Mouse (Mus musculus): ENCODE measurements around the gene Trim10.

Gene Trim10

GRCm38 (mm10) chr17:36869284-36869954, at the start of gene Trim10:
Gene Trim10, plus strand, starts transcription at chr17:36869574.
- no peak for DNase-seq

- DNase-seq: peak; percentile 60
Measured at GRCm38 (mm10) chr17:36824005-36824404, 45.4 kb upstream of the Trim10 start.

- DNase-seq: no peak
Measured at GRCm38 (mm10) chr17:36825525-36825924, 43.8 kb upstream of the Trim10 start.

GRCm38 (mm10) chr17:36826002-36826401, 43.4 kb upstream of the Trim10 start:
- DNase-seq: peak; percentile 82

- DNase-seq: no peak
Measured at GRCm38 (mm10) chr17:36828488-36828887, 40.9 kb upstream of the Trim10 start.

GRCm38 (mm10) chr17:36830470-36830869, 38.9 kb upstream of the Trim10 start:
- DNase-seq: no peak

GRCm38 (mm10) chr17:36832694-36833093, 36.7 kb upstream of the Trim10 start:
- no peak for DNase-seq

- DNase-seq: peak; percentile 37
Measured at GRCm38 (mm10) chr17:36835591-36836426, 33.6 kb upstream of the Trim10 start.

GRCm38 (mm10) chr17:36836427-36836812, 33.0 kb upstream of the Trim10 start:
- no peak for DNase-seq

GRCm38 (mm10) chr17:36836874-36837647, 32.3 kb upstream of the Trim10 start, which contains the start of gene Trim26:
Gene Trim26, plus strand, starts transcription at chr17:36837134.
- DNase-seq: peak; percentile 91

- DNase-seq: no peak
Measured at GRCm38 (mm10) chr17:36839001-36839400, 30.4 kb upstream of the Trim10 start.

- no peak for DNase-seq
Measured at GRCm38 (mm10) chr17:36839931-36840330, 29.4 kb upstream of the Trim10 start.

GRCm38 (mm10) chr17:36840961-36841445, 28.4 kb upstream of the Trim10 start:
- no peak for DNase-seq

- DNase-seq: no peak
Measured at GRCm38 (mm10) chr17:36843696-36844095, 25.7 kb upstream of the Trim10 start.

- no peak for DNase-seq
Measured at GRCm38 (mm10) chr17:36844286-36844719, 25.1 kb upstream of the Trim10 start.

- no peak for DNase-seq
Measured at GRCm38 (mm10) chr17:36844725-36845124, 24.6 kb upstream of the Trim10 start.

- DNase-seq: no peak
Measured at GRCm38 (mm10) chr17:36848911-36849310, 20.5 kb upstream of the Trim10 start.

GRCm38 (mm10) chr17:36849992-36850391, 19.4 kb upstream of the Trim10 start:
- DNase-seq: no peak

GRCm38 (mm10) chr17:36851200-36851599, 18.2 kb upstream of the Trim10 start:
- DNase-seq: no peak

- no peak for DNase-seq
Measured at GRCm38 (mm10) chr17:36851627-36852026, 17.7 kb upstream of the Trim10 start.

- no peak for DNase-seq
Measured at GRCm38 (mm10) chr17:36855484-36855883, 13.9 kb upstream of the Trim10 start.

GRCm38 (mm10) chr17:36856236-36856635, 13.1 kb upstream of the Trim10 start:
- no peak for DNase-seq

- DNase-seq: no peak
Measured at GRCm38 (mm10) chr17:36858181-36858580, 11.2 kb upstream of the Trim10 start.
